Mouse (Mus musculus) ES-Bruce4 (cell line): ENCODE measurements at regions not wholly inside any gene's neighbourhood (a gene's known extent, or its start where the extent isn't known, plus 50 kb on each side); places are given as distances from the start of the nearest gene placed in this dataset.

Experiments used
- H3K27ac ChIP-seq: 2 replicates; pipeline ENCODE4 v1.5.1; 2012; ENCODE audit warnings: low read length, inconsistent platforms; ENCODE audit not compliant: insufficient read depth
- H3K27me3 ChIP-seq: 2 replicates; pipeline ENCODE4 v1.6.1; 2012; ENCODE audit warnings: mild to moderate bottlenecking, low read length, inconsistent platforms; ENCODE audit not compliant: control insufficient read depth, poor library complexity, insufficient read depth, severe bottlenecking
- H3K36me3 ChIP-seq: 2 replicates; pipeline ENCODE4 v1.6.1; 2012; ENCODE audit warnings: inconsistent platforms, mild to moderate bottlenecking, low read length, moderate library complexity; ENCODE audit not compliant: control insufficient read depth, poor library complexity, insufficient read depth, severe bottlenecking
- H3K4me1 ChIP-seq: one replicate; pipeline ENCODE4 v1.8.1; 2011; ENCODE audit warnings: low read length; ENCODE audit not compliant: control insufficient read depth, insufficient read depth
- H3K4me3 ChIP-seq: 2 replicates; pipeline ENCODE4 v1.5.1; 2011; ENCODE audit warnings: low read depth, mild to moderate bottlenecking, low read length
- H3K9ac ChIP-seq: 2 replicates; pipeline ENCODE4 v1.6.1; 2012; ENCODE audit warnings: low read depth, mild to moderate bottlenecking, inconsistent platforms; ENCODE audit not compliant: poor library complexity, severe bottlenecking
- H3K9me3 ChIP-seq: replicated peaks from 2 replicates; pipeline ENCODE4 v1.6.1; 2012; ENCODE audit warnings: mild to moderate bottlenecking, low read length, inconsistent platforms; ENCODE audit not compliant: control insufficient read depth, poor library complexity, insufficient read depth, severe bottlenecking
- CTCF ChIP-seq: IDR thresholded peaks from one replicate; pipeline ENCODE4 v1.8.1; 2011; ENCODE audit warnings: low read depth, low read length
- EP300 ChIP-seq: IDR thresholded peaks from 2 replicates; pipeline ENCODE4 v1.6.1; 2011; ENCODE audit warnings: low read depth, low read length; ENCODE audit not compliant: insufficient read depth
- POLR2A ChIP-seq: IDR thresholded peaks from one replicate; pipeline ENCODE4 v1.8.1; 2011; ENCODE audit warnings: low read length; ENCODE audit not compliant: insufficient read depth

DNA sequence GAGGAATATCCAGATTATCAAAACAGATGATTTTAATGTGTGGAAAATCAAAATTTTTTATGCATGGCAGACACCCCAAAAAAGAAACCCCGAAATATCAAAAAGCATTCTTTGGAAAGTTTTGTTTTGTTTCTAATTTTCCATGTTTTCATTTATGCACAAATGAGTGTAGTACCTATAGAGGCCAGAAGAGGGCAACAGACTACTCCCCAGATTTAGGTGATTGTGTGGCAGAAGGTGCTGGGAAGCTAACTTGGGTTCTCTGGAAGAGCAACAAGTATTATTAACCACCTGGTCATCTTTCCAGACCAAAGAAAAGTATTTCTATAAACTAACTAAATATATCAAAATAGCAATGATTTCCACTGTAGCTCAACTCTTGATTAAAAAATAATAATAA, 137.2 kb downstream of the Cdc5l start:
- Histone ChIP-seq H3K27me3 (no peaks in the 10 kb centered on the region), H3K4me3 (no peak overlapping the region), H3K9me3 (no peaks in the 10 kb centered on the region), H3K4me1 (no peaks in the 10 kb centered on the region), H3K9ac (no peak overlapping the region), H3K27ac (no peak overlapping the region), H3K36me3 (no peaks in the 10 kb centered on the region)
- TF ChIP-seq POLR2A (no peak), EP300 (no peak), CTCF (no peak)

DNA sequence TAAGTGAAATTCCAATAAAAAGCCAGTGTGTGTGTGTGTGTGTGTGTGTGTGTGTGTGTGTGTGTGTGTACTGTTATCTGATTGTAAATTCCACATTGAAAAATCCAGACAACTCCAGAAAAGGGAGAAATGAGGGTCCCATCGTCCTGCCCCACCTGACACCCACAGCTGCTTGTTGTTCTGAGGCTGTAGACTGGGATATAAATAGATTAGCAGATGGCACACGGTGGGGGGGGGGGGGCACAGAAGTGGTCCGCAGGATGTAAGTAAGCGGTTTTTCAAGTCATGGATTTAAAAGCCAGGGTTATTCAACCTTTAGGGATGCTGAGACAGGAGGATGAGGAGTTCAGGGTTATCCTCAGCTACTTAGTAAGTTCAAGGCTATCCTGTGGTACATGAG, 138.7 kb downstream of the Cdc5l start:
- TF ChIP-seq EP300, result no peak
- no peak for TF ChIP-seq POLR2A
- TF ChIP-seq CTCF, result no peak
- no peaks in the 10 kb centered on the region for H3K4me1 ChIP-seq
- no peaks in the 10 kb centered on the region for H3K9me3 ChIP-seq
- no peak overlapping the region for H3K27ac ChIP-seq
- H3K4me3 ChIP-seq, result no peak overlapping the region
- no peaks in the 10 kb centered on the region for H3K36me3 ChIP-seq
- no peak overlapping the region for H3K9ac ChIP-seq
- H3K27me3 ChIP-seq, result no peaks in the 10 kb centered on the region

DNA sequence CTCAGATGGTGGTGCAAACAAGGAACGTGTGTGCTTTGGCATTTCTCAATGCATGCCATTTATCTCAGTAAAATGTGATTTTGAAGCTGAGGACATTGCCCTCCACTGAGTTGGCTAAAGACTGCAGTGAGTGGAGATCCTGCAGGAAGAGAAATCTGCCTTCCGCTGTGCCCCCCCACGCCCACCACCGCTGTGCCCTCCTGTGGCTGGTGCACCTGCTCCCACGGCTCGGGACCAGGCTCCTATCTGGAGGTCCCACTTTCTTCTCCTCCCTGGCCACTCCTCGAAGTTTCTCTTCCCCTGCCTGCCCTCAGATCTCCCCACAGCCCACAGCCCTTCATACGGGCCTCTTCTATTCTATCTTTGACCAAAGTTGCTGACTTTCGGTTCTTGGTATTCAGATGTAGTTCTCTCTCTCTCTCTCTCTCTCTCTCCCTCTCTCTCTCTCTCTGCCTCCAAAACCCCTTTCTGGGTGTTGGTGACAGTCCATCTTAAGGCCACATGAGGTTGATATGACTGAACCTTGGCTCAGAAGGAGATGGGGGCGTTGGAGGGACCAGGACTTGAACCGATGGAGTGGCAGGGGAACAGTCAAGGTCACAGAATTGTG, 139.2 kb downstream of the Cdc5l start:
- Histone ChIP-seq H3K36me3 (no peaks in the 10 kb centered on the region), H3K27ac (no peak overlapping the region), H3K27me3 (no peaks in the 10 kb centered on the region), H3K9me3 (no peaks in the 10 kb centered on the region), H3K4me3 (no peak overlapping the region), H3K9ac (no peak overlapping the region), H3K4me1 (no peaks in the 10 kb centered on the region)
- TF ChIP-seq EP300 (no peak), CTCF (no peak), POLR2A (no peak)

DNA sequence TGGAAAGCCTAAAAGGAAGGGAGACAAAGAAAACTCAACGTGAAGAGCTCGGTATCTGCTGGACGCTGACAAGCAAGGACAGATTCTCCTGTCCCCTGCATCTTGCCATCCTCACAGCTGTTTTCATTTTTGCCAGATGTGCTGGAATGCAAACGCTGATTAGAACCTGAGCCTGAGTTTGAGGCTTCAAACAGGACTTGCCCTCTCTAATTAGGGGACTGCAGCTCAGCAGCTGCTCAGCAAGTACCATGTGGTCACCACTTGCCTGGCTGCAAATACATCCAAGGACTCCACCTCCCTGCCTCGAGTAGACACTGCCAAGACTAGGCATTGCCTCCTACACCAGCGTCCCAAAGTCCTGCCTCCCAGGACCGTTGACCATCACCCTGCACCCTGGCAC, 140.7 kb downstream of the Cdc5l start:
- Histone ChIP-seq H3K4me1 (no peaks in the 10 kb centered on the region), H3K9me3 (no peaks in the 10 kb centered on the region), H3K4me3 (no peak overlapping the region), H3K9ac (no peak overlapping the region), H3K27ac (no peak overlapping the region), H3K27me3 (no peaks in the 10 kb centered on the region), H3K36me3 (no peaks in the 10 kb centered on the region)
- no peak for TF ChIP-seq EP300
- TF ChIP-seq POLR2A, result no peak
- no peak for TF ChIP-seq CTCF

DNA sequence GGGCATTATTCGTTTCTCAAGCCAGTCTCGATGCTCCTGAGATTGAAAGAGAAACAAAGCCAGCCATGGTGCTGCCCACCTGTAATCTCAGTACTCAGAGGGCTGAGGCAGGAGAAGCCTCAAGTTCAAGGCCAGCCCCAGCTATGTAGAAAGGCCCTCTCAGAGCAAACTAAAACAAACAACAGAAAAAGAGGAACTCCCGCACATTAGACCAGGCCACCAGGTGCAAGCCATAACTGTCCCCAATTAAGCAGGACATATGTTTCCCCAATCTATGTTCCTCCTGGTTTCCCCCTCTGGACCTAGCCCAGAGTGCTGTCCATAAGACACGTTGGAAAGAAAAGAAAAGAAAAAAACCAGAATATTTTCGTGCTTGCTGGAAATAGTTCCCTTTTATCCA, 142.5 kb downstream of the Cdc5l start:
- no peak overlapping the region for H3K27ac ChIP-seq
- no peak overlapping the region for H3K4me3 ChIP-seq
- H3K9ac ChIP-seq, result no peak overlapping the region
- no peaks in the 10 kb centered on the region for H3K9me3 ChIP-seq
- TF ChIP-seq POLR2A (no peak), EP300 (no peak), CTCF (no peak)
- no peaks in the 10 kb centered on the region for H3K4me1 ChIP-seq
- H3K36me3 ChIP-seq, result no peaks in the 10 kb centered on the region
- H3K27me3 ChIP-seq, result no peaks in the 10 kb centered on the region

DNA sequence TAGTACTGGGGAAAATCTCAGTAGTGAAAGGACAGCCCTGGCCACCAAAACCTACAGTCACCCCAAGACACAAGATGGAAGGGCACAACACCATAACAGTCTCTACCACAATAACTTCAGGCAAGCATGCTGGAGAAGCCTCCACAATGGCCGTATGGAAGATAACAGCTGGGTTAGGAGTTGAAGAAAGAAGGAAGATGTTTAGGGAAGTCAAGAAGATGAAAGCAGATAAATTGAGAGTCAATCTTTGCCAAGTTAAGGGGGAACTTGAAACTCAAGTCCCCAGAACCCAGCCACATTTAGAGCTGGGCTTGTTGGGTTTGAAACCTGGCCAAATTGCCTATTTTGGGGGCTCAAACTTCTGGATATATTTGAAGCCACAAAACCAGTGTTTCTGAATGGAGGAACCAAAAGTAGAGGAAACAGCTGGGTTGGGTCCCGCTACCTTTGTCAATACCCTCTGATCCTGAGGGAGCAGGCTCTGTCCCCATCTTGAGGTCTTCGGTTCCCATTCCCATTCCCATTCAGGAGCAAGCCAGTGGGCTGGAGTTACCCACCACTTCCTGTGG, 147.8 kb downstream of the Cdc5l start:
- no peaks in the 10 kb centered on the region for H3K36me3 ChIP-seq
- H3K27me3 ChIP-seq, result no peaks in the 10 kb centered on the region
- H3K4me1 ChIP-seq, result no peaks in the 10 kb centered on the region
- no peak overlapping the region for H3K4me3 ChIP-seq
- no peaks in the 10 kb centered on the region for H3K9me3 ChIP-seq
- TF ChIP-seq EP300 (no peak), POLR2A (no peak)
- no peak overlapping the region for H3K9ac ChIP-seq
- no peak overlapping the region for H3K27ac ChIP-seq
